Mouse (Mus musculus) CH12.LX (cell line): ENCODE results near the gene Bicd2. TPM values are rescaled to one million over a fixed set of nuclear protein-coding genes. Genes with fewer than 3 reads are reported as not detected.

Experiments
- DNase-seq: peaks from one replicate; pipeline ENCODE4 v3.0.0-alpha.2; 2013; ENCODE audit errors: extremely low read depth
- H3K27ac ChIP-seq: 2 replicates; pipeline ENCODE4 v1.5.1; 2012; ENCODE audit warnings: low read depth, mild to moderate bottlenecking, control low read depth, moderate library complexity; ENCODE audit not compliant: insufficient read depth
- H3K27me3 ChIP-seq: replicated peaks from 2 replicates; pipeline ENCODE3; 2012; ENCODE audit warnings: inconsistent platforms
- H3K36me3 ChIP-seq, 2 experiments: replicated peaks in 1 of 2; 2 replicates each; pipeline versions ENCODE3 to v1.6.1; 2012; ENCODE audit warnings: inconsistent platforms in 1 of 2, low read length in 1 of 2, mild to moderate bottlenecking in 1 of 2, mixed read lengths in 1 of 2, moderate library complexity in 1 of 2; ENCODE audit not compliant: control insufficient read depth in 1 of 2, insufficient read depth in 1 of 2
- H3K4me1 ChIP-seq, 2 experiments: 2 replicates each; pipeline ENCODE4 v1.6.1; 2012; ENCODE audit warnings: inconsistent platforms in 1 of 2, moderate library complexity in 1 of 2; ENCODE audit not compliant: insufficient read depth in 2 of 2, control insufficient read depth in 1 of 2
- H3K4me2 ChIP-seq: 2 replicates; pipeline ENCODE4 v1.6.1; 2012; ENCODE audit warnings: low read depth, mild to moderate bottlenecking, control low read depth; ENCODE audit not compliant: poor library complexity, insufficient read depth, severe bottlenecking
- H3K4me3 ChIP-seq, 3 experiments: fragments of 150-350 bp in 1 of 3; sonication (generic) in 1 of 3; replicated peaks in 1 of 3; 2 replicates each; pipeline versions ENCODE3 to v1.5.1; 2011 to 2012; ENCODE audit warnings: low read depth in 2 of 3, low read length in 2 of 3, mild to moderate bottlenecking in 2 of 3, moderate library complexity in 2 of 3, control low read depth in 1 of 3, improper control_type of control experiment in 1 of 3, inconsistent platforms in 1 of 3, mixed read lengths in 1 of 3; ENCODE audit not compliant: poor library complexity in 1 of 3
- H3K79me2 ChIP-seq: replicated peaks from 2 replicates; pipeline ENCODE4 v1.6.1; 2012; ENCODE audit warnings: mild to moderate bottlenecking, moderate library complexity; ENCODE audit not compliant: control insufficient read depth, poor library complexity, insufficient read depth, severe bottlenecking; ENCODE audit errors: extremely low read depth
- H3K9ac ChIP-seq: 2 replicates; pipeline ENCODE4 v1.6.1; 2012; ENCODE audit warnings: low read depth, mild to moderate bottlenecking, control low read depth, moderate library complexity; ENCODE audit not compliant: insufficient read depth
- H3K9me3 ChIP-seq: replicated peaks from 2 replicates; pipeline ENCODE3; 2012; ENCODE audit warnings: low read length, inconsistent platforms, mixed read lengths
- CHD2 ChIP-seq: IDR thresholded peaks from 2 replicates; pipeline ENCODE4 v1.6.1; 2011; ENCODE audit warnings: low read length, improper control_type of control experiment
- CTCF ChIP-seq, 2 experiments: IDR thresholded peaks in 1 of 2; conservative IDR thresholded peaks in 1 of 2; 2 replicates each; pipeline ENCODE4 v1.5.1; 2011 to 2012; ENCODE audit warnings: low read depth in 2 of 2, low read length in 2 of 2, improper control_type of control experiment in 1 of 2, inconsistent platforms in 1 of 2, mild to moderate bottlenecking in 1 of 2, moderate library complexity in 1 of 2
- E2F4 ChIP-seq: IDR thresholded peaks from 2 replicates; pipeline ENCODE4 v1.6.1; 2011; ENCODE audit warnings: low read depth, low read length, improper control_type of control experiment; ENCODE audit not compliant: insufficient replicate concordance
- ELF1 ChIP-seq: IDR thresholded peaks from 2 replicates; pipeline ENCODE4 v1.6.1; 2014; ENCODE audit warnings: low read depth, mild to moderate bottlenecking, inconsistent platforms, low read length, improper control_type of control experiment
- EP300 ChIP-seq: IDR thresholded peaks from 2 replicates; pipeline ENCODE4 v1.6.1; 2011; ENCODE audit warnings: low read length, improper control_type of control experiment
- JUND ChIP-seq: conservative IDR thresholded peaks from 2 replicates; pipeline ENCODE4 v1.6.1; 2011; ENCODE audit warnings: low read depth, low read length, improper control_type of control experiment
- MAFK ChIP-seq: IDR thresholded peaks from 2 replicates; pipeline ENCODE4 v1.6.1; 2011; ENCODE audit warnings: low read length, improper control_type of control experiment; ENCODE audit not compliant: insufficient replicate concordance
- MAX ChIP-seq: IDR thresholded peaks from 2 replicates; pipeline ENCODE4 v1.6.1; 2011; ENCODE audit warnings: low read length, improper control_type of control experiment
- MEF2A ChIP-seq: IDR thresholded peaks from 2 replicates; pipeline ENCODE4 v1.6.1; 2014; ENCODE audit warnings: low read depth, mild to moderate bottlenecking, inconsistent platforms, low read length, improper control_type of control experiment, borderline replicate concordance
- MXI1 ChIP-seq: IDR thresholded peaks from 2 replicates; pipeline ENCODE4 v1.6.1; 2011; ENCODE audit warnings: mild to moderate bottlenecking, low read depth, low read length, improper control_type of control experiment
- NELFE ChIP-seq: IDR thresholded peaks from 2 replicates; pipeline ENCODE4 v1.6.1; 2011; ENCODE audit warnings: low read depth, low read length, improper control_type of control experiment
- NRF1 ChIP-seq: IDR thresholded peaks from 2 replicates; pipeline ENCODE4 v1.6.1; 2014; ENCODE audit warnings: low read depth, mild to moderate bottlenecking, inconsistent platforms, low read length, improper control_type of control experiment, moderate library complexity
- RAD21 ChIP-seq: IDR thresholded peaks from 2 replicates; pipeline ENCODE4 v1.6.1; 2011; ENCODE audit warnings: low read depth, mild to moderate bottlenecking, low read length, improper control_type of control experiment, moderate library complexity
- SIN3A ChIP-seq: IDR thresholded peaks from 2 replicates; pipeline ENCODE4 v1.6.1; 2012; ENCODE audit warnings: low read length, improper control_type of control experiment, inconsistent platforms
- TCF12 ChIP-seq: IDR thresholded peaks from 2 replicates; pipeline ENCODE4 v1.6.1; 2014; ENCODE audit warnings: low read depth, mild to moderate bottlenecking, inconsistent platforms, low read length, improper control_type of control experiment
- ZC3H11A ChIP-seq: IDR thresholded peaks from 2 replicates; pipeline ENCODE4 v1.6.1; 2012; ENCODE audit warnings: low read depth, mild to moderate bottlenecking, inconsistent platforms, low read length, improper control_type of control experiment
- ZMIZ1 ChIP-seq: IDR thresholded peaks from 2 replicates; pipeline ENCODE4 v1.6.1; 2012; ENCODE audit warnings: low read depth, mild to moderate bottlenecking, inconsistent platforms, low read length, improper control_type of control experiment
- dilution Hi-C: fragments of 300-500 bp; cut with MboI; formaldehyde crosslinking; loops from 2 replicates; pipeline ENCODE4 v1.14.3; 2020; ENCODE audit warnings: low sequenced_read_pairs; ENCODE audit not compliant: extremely low pct_unique_long_range_greater_than_20kb, extremely low pct_ligation_motif_present
- in situ Hi-C: fragments of 300-500 bp; cut with MboI; formaldehyde crosslinking; loops from 3 replicates; pipeline ENCODE4 v1.14.3; 2019; ENCODE audit warnings: low sequenced_read_pairs, low pct_ligation_motif_present, low pct_unique_long_range_greater_than_20kb, mixed read lengths
- polyA plus RNA-seq: library from polyadenylated mRNA; unstranded; fragments of >175 nt; gene quantifications from 2 replicates; pipeline ENCODE4 v1.2.1, GENCODE M21; 2012; ENCODE audit warnings: low read depth; ENCODE audit not compliant: insufficient read length
- total RNA-seq, 2 experiments: library from RNA; depleted of rRNA; stranded (reverse); fragments of 300-350 nt in 1 of 2; fragments of >200 nt in 1 of 2; gene quantifications; 2 replicates each; pipeline ENCODE4 v1.2.3; 2012 to 2014

The Bicd2 gene
- total and polyA plus RNA-seq, 3 experiments: 16.9 to 26.5 (median 21.0) TPM

DNA sequence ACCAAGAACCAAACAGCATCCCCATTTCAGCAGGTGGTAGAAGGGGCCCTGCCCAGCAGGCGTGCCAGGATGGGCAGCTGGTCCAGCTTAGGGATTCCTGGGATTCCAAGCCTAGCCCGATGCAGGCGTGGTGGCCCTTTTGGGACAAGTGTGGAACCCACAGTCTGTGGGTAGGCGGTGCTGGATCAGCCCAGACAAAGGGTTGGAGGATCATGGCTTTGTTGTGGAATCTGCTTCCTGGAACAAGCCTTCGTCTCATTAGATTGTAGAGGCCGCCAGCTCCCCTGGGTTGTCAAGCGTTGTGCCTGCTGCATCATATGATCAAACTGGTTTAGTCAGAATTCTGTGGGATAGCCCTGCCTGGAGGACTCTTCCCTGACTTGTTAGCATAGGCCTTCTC is 21.0 kb downstream of the Bicd2 start:
- H3K4me2 ChIP-seq: no peak overlapping the region
- dilution Hi-C loops: no loop called here
- no peak for DNase-seq
- TF ChIP-seq CTCF (conservative IDR thresholded peaks at IDR 0.05 in 1 of 2, IDR thresholded peaks at IDR 0.05 in 1 of 2; ENCODE audit: low read depth in 2 of 2, low read length in 2 of 2) (no peak), MEF2A (no peak), ELF1 (no peak), RAD21 (no peak), MAX (no peak), ZMIZ1 (no peak), NELFE (no peak), TCF12 (no peak), E2F4 (no peak), NRF1 (no peak), EP300 (no peak), SIN3A (no peak), JUND (no peak), MXI1 (no peak), CHD2 (no peak), MAFK (no peak)
- TF ChIP-seq, all 38 proteins: peak for 0
- H3K9ac ChIP-seq: no peak overlapping the region
- no peaks in the 10 kb centered on the region for H3K27me3 ChIP-seq
- in situ Hi-C loops: no loop called here
- H3K36me3 ChIP-seq: peaks cover 0 to 26% of the 10 kb centered on the region in 2 experiments
- H3K27ac ChIP-seq: no peak overlapping the region
- no peak overlapping the region for H3K4me3 ChIP-seq
- H3K79me2 ChIP-seq: no peaks in the 10 kb centered on the region
- H3K9me3 ChIP-seq: no peaks in the 10 kb centered on the region
- peaks cover 0 to 33% of the 10 kb centered on the region in 2 experiments; a peak in 3 of 4 replicates for H3K4me1 ChIP-seq

- H3K4me2 ChIP-seq: no peak overlapping the region
- no peak for DNase-seq
- no peaks in the 10 kb centered on the region for H3K27me3 ChIP-seq
- no peaks in the 10 kb centered on the region for H3K9me3 ChIP-seq
- no peak overlapping the region for H3K27ac ChIP-seq
- H3K79me2 ChIP-seq: no peaks in the 10 kb centered on the region
- H3K9ac ChIP-seq: no peak overlapping the region
- peaks cover 0 to 23% of the 10 kb centered on the region in 2 experiments for H3K36me3 ChIP-seq
- TF ChIP-seq NRF1 (no peak), EP300 (no peak), ZC3H11A (no peak), MEF2A (no peak)
- in situ Hi-C loops (no loop called here), dilution Hi-C loops (no loop called here)
- no peak overlapping the region for H3K4me3 ChIP-seq
- peaks cover 0 to 37% of the 10 kb centered on the region in 2 experiments; a peak in 3 of 4 replicates for H3K4me1 ChIP-seq
These were observed 21.4 kb downstream of the Bicd2 start for GRCm38 (mm10) chr13:49362804-49363203.
